Mouse (Mus musculus) liver, embryonic 12.5 days (tissue): ENCODE data around the gene St3gal3. TPM values are rescaled to one million over a fixed set of nuclear protein-coding genes. Genes with fewer than 3 reads are reported as not detected.
A peak's percentile ranks its signal among the peaks of the same experiment; 100 is the strongest.

Experiments
- ATAC-seq: fragments of 200-750 bp; cut with Nextera tagmentation; 2 replicates; pipeline ENCODE4 v1.8.0; 2017; ENCODE audit warnings: moderate number of reproducible peaks, mild to moderate bottlenecking, moderate library complexity
- H3K27ac ChIP-seq: fragments of 300-500 bp; sonication (generic); 2 replicates; pipeline ENCODE4 v1.5.1; 2016; ENCODE audit warnings: mild to moderate bottlenecking
- H3K27me3 ChIP-seq: fragments of 300-500 bp; sonication (generic); replicated peaks from 2 replicates; pipeline ENCODE4 v1.6.1; 2016; ENCODE audit warnings: mild to moderate bottlenecking, moderate library complexity
- H3K36me3 ChIP-seq: fragments of 300-500 bp; sonication (generic); 2 replicates; pipeline ENCODE4 v1.6.1; 2016; ENCODE audit warnings: mild to moderate bottlenecking, moderate library complexity
- H3K4me1 ChIP-seq: fragments of 300-500 bp; sonication (generic); 2 replicates; pipeline ENCODE4 v1.6.1; 2016
- H3K4me2 ChIP-seq: fragments of 300-500 bp; sonication (generic); 2 replicates; pipeline ENCODE4 v1.6.1; 2016; ENCODE audit warnings: mild to moderate bottlenecking, moderate library complexity
- H3K4me3 ChIP-seq: fragments of 300-500 bp; sonication (generic); 2 replicates; pipeline ENCODE4 v1.5.1; 2016; ENCODE audit warnings: mild to moderate bottlenecking, moderate library complexity
- H3K9ac ChIP-seq: fragments of 300-500 bp; sonication (generic); 2 replicates; pipeline ENCODE4 v1.6.1; 2016; ENCODE audit warnings: mild to moderate bottlenecking, moderate library complexity
- H3K9me3 ChIP-seq: fragments of 300-500 bp; sonication (generic); replicated peaks from 2 replicates; pipeline ENCODE4 v1.6.1; 2016; ENCODE audit warnings: mild to moderate bottlenecking, moderate library complexity
- WGBS: fragments of 180-500 bp; shearing (Covaris S2); methylation state at CpG from one replicate; pipeline ENCODE4 v1.1.7; 2016; ENCODE audit not compliant: insufficient replicate concordance; 5-methylcytosine and 5-hydroxymethylcytosine counted together
- polyA plus RNA-seq: library from polyadenylated mRNA; unstranded; fragments of >200 nt; fragmentation: Nextera tagmentation; extraction: Ambion mirVana; gene quantifications from 2 replicates; pipeline ENCODE4 v1.2.1, GENCODE M21; 2016

The St3gal3 gene
- polyA plus RNA-seq, 1 experiment from 2014 or later, result 2.9 TPM

DNA sequence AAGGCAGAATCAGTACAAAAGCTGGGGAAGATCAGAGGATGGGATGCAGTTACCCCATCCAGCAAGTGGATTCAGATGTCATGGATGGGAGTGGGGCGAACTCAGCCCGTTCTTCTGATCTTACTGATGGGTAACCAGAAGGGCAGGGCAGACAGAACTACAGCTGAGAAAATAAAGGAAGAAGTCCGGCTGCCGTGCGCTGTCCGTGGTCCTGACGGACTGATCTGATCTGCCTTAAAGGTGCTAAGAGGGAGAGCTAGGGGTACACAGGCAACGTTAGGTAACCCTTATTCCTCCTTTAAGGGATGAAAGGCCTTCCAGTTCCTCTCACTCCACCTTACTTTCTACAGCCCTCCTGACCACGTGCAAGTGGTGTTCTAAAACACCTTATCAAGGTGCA lies 241.3 kb downstream of the St3gal3 start:
- no peaks in the 10 kb centered on the region for H3K9me3 ChIP-seq
- no peak overlapping the region for H3K4me2 ChIP-seq
- H3K27ac ChIP-seq, result no peak overlapping the region
- no peak for ATAC-seq
- H3K27me3 ChIP-seq, result no peaks in the 10 kb centered on the region
- peaks cover 70% of the 10 kb centered on the region for H3K36me3 ChIP-seq
- peaks cover 24% of the 10 kb centered on the region for H3K4me1 ChIP-seq
- no peak overlapping the region for H3K4me3 ChIP-seq
- no peak overlapping the region for H3K9ac ChIP-seq
- 35% methylated on average over 9 of the region's 9 CpGs for WGBS

GRCm38 (mm10) chr4:117891738-117892161 lies 243.0 kb downstream of the St3gal3 start, which contains the start of gene Dph2:
Gene Dph2, minus strand, starts transcription at chr4:117892032.
- ATAC-seq, result peak; percentile 80
- WGBS, result under 1% methylated on average over 21 of the region's 21 CpGs
- Histone ChIP-seq H3K4me1 (peaks cover 30% of the 10 kb centered on the region), H3K36me3 (peaks cover 55% of the 10 kb centered on the region), H3K9me3 (no peaks in the 10 kb centered on the region), H3K27ac (no peak within 1 kb of the TSS), H3K4me2 (peak within 1 kb of the TSS; percentile 74), H3K9ac (peak within 1 kb of the TSS; percentile 68), H3K27me3 (no peaks in the 10 kb centered on the region), H3K4me3 (peak within 1 kb of the TSS; percentile 84)

- no peaks in the 10 kb centered on the region for H3K27me3 ChIP-seq
- H3K4me1 ChIP-seq, result peaks cover 37% of the 10 kb centered on the region
- ATAC-seq, result no peak
- H3K27ac ChIP-seq, result no peak overlapping the region
- no peaks in the 10 kb centered on the region for H3K9me3 ChIP-seq
- H3K4me3 ChIP-seq, result peak overlapping the region; percentile 84
- H3K36me3 ChIP-seq, result peaks cover 49% of the 10 kb centered on the region
- H3K4me2 ChIP-seq, result peak overlapping the region; percentile 74
- H3K9ac ChIP-seq, result peak overlapping the region; percentile 68
- WGBS, result 76% methylated on average over 8 of the region's 8 CpGs
Observed at GRCm38 (mm10) chr4:117890750-117891149, 244.0 kb downstream of the St3gal3 start.

DNA sequence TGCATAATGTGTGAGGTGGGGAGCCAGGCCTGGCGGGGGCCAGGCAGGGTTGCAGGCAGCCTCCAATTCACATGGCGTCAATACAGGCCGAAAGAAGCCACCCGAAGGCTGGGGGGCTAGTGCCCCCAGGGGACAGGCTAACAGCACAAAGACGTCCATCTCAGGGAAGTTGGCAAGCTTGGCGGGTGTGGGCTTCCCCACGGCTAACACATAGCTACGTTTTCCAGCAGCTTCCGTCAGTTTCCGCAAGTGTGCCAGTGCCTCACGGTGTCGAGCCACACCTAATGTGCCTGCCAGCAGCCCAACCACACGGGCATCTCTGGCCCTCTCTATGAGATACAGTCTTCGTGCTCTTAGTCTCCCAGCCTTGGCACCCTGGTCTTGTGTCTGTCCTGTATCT lies 244.7 kb downstream of the St3gal3 start:
- Histone ChIP-seq H3K4me1 (peaks cover 45% of the 10 kb centered on the region), H3K27me3 (no peaks in the 10 kb centered on the region), H3K4me3 (no peak overlapping the region), H3K36me3 (peaks cover 49% of the 10 kb centered on the region), H3K4me2 (no peak overlapping the region), H3K9ac (no peak overlapping the region), H3K27ac (no peak overlapping the region), H3K9me3 (no peaks in the 10 kb centered on the region)
- no peak for ATAC-seq
- WGBS, result 89% methylated on average over 14 of the region's 14 CpGs

- Histone ChIP-seq H3K4me1 (peaks cover 47% of the 10 kb centered on the region), H3K27me3 (no peaks in the 10 kb centered on the region), H3K4me3 (no peak overlapping the region), H3K27ac (no peak overlapping the region), H3K9me3 (no peaks in the 10 kb centered on the region), H3K9ac (no peak overlapping the region), H3K36me3 (peaks cover 49% of the 10 kb centered on the region), H3K4me2 (no peak overlapping the region)
- no peak for ATAC-seq
- WGBS, result 81% methylated on average over 15 of the region's 15 CpGs
Observed at GRCm38 (mm10) chr4:117889471-117889870, 245.2 kb downstream of the St3gal3 start.

- Histone ChIP-seq H3K27me3 (peaks cover 9% of the 10 kb centered on the region), H3K4me2 (peak overlapping the region; percentile 94), H3K4me3 (peak overlapping the region; percentile 99), H3K4me1 (peaks cover 62% of the 10 kb centered on the region), H3K9me3 (no peaks in the 10 kb centered on the region), H3K27ac (no peak overlapping the region), H3K9ac (peak overlapping the region; percentile 64), H3K36me3 (peaks cover 49% of the 10 kb centered on the region)
- no peak for ATAC-seq
- 61% methylated on average over 2 of the region's 2 CpGs for WGBS
Observed at GRCm38 (mm10) chr4:117887920-117888319, 246.8 kb downstream of the St3gal3 start.

GRCm38 (mm10) chr4:117887133-117887532 lies 247.6 kb downstream of the St3gal3 start, which contains the start of gene Atp6v0b:
Gene Atp6v0b, minus strand, starts transcription at chr4:117887333.
- no peaks in the 10 kb centered on the region for H3K9me3 ChIP-seq
- H3K4me1 ChIP-seq, result peaks cover 65% of the 10 kb centered on the region
- peak within 1 kb of the TSS; percentile 97 for H3K9ac ChIP-seq
- H3K27me3 ChIP-seq, result peaks cover 17% of the 10 kb centered on the region
- peak; percentile 87 for ATAC-seq
- peak within 1 kb of the TSS; percentile 91 for H3K27ac ChIP-seq
- under 1% methylated on average over 37 of the region's 37 CpGs for WGBS
- H3K4me3 ChIP-seq, result peak within 1 kb of the TSS; percentile 99
- peaks cover 49% of the 10 kb centered on the region for H3K36me3 ChIP-seq
- H3K4me2 ChIP-seq, result peak within 1 kb of the TSS; percentile 94

GRCm38 (mm10) chr4:117886644-117887043 lies 248.1 kb downstream of the St3gal3 start:
- H3K9me3 ChIP-seq, result no peaks in the 10 kb centered on the region
- H3K27ac ChIP-seq, result peak overlapping the region; percentile 91
- peaks cover 49% of the 10 kb centered on the region for H3K36me3 ChIP-seq
- peak overlapping the region; percentile 99 for H3K4me3 ChIP-seq
- H3K9ac ChIP-seq, result peak overlapping the region; percentile 97
- under 1% methylated on average over 24 of the region's 24 CpGs for WGBS
- H3K27me3 ChIP-seq, result peaks cover 22% of the 10 kb centered on the region
- peaks cover 63% of the 10 kb centered on the region for H3K4me1 ChIP-seq
- peak; percentile 36 for ATAC-seq
- peak overlapping the region; percentile 94 for H3K4me2 ChIP-seq

DNA sequence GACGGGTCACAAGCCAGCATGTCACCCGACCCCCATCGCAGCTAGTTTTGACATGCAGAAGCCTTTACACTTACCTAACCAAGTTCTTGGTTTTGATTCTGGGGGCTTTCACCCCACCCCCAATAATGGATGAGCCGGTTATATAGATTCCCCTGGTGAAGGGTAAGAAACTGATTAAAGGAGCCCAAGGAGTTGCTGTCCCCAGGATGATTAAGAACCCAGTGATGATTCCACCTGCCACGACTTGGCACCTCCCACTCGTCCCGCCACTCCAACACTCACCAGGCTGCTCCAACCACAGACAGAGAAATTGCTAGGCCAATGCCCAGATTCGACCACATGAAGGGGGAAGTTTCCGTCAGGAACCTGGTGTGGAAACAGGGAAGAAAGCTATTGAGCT lies 248.7 kb downstream of the St3gal3 start:
- peaks cover 49% of the 10 kb centered on the region for H3K36me3 ChIP-seq
- H3K27ac ChIP-seq, result peak overlapping the region; percentile 91
- H3K4me3 ChIP-seq, result peak overlapping the region; percentile 99
- peak overlapping the region; percentile 97 for H3K9ac ChIP-seq
- no peak for ATAC-seq
- WGBS, result 69% methylated on average over 9 of the region's 9 CpGs
- H3K9me3 ChIP-seq, result no peaks in the 10 kb centered on the region
- H3K27me3 ChIP-seq, result peaks cover 29% of the 10 kb centered on the region
- H3K4me1 ChIP-seq, result peaks cover 59% of the 10 kb centered on the region
- H3K4me2 ChIP-seq, result peak overlapping the region; percentile 94

DNA sequence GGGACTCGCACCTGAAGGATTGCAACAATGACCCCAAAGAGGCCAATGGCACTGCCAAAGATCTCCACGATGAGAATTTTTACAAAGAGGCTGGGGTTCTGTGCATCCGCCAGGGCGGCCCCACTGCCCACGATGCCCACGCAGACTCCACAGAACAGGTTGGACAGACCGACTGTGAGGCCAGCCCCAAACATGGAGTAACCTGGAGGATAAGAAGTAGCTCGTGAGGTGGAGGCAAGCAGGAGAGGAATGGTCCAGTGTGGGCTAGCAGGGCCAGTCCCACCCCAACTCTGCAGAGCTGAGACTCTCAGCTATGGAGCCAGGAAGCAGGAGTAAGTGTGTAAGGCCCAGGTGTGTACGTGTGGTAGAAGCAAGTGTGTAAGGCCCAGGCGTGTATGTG lies 249.6 kb downstream of the St3gal3 start:
- Histone ChIP-seq H3K4me3 (no peak overlapping the region), H3K36me3 (peaks cover 43% of the 10 kb centered on the region), H3K4me1 (peaks cover 50% of the 10 kb centered on the region), H3K4me2 (no peak overlapping the region), H3K27ac (no peak overlapping the region), H3K9me3 (no peaks in the 10 kb centered on the region), H3K9ac (no peak overlapping the region), H3K27me3 (peaks cover 33% of the 10 kb centered on the region)
- no peak for ATAC-seq
- 92% methylated on average over 10 of the region's 10 CpGs for WGBS

DNA sequence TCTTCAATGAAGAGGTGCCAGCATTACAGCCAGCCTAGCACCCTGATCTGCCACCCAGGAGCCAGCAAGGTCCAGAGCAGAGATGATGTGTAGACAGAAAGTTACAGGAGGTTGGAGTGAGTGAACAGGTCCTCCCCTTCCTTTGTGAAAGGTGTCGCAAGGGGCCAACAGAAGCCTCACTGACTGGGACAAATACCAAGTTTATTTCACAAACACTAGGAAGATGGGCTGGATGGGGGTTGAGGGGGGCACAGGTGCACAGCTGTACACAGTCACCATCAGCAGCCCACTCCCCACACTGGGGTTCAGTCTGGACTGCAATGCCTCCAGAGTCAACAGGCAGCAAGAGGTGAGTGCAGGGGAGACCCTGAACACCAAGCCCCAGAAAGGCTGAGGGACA lies 250.6 kb downstream of the St3gal3 start:
- Histone ChIP-seq H3K4me2 (peak overlapping the region; percentile 94), H3K9ac (no peak overlapping the region), H3K4me3 (peak overlapping the region; percentile 67)

GRCm38 (mm10) chr4:117882701-117883691 lies 251.7 kb downstream of the St3gal3 start, which contains the start of gene B4galt2:
Gene B4galt2, minus strand, starts transcription at chr4:117883487.
- no peak within 1 kb of the TSS for H3K27ac ChIP-seq
- H3K4me1 ChIP-seq, result peaks cover 49% of the 10 kb centered on the region
- peaks cover 26% of the 10 kb centered on the region for H3K36me3 ChIP-seq
- peak within 1 kb of the TSS; percentile 94 for H3K4me2 ChIP-seq
- no peaks in the 10 kb centered on the region for H3K9me3 ChIP-seq
- 3% methylated on average over 62 of the region's 103 CpGs for WGBS
- H3K4me3 ChIP-seq, result peak within 1 kb of the TSS; percentile 67
- peak within 1 kb of the TSS; percentile 80 for H3K9ac ChIP-seq
- 0 out of 2 replicates have a peak, but pooled peaks have one; percentile 2 for ATAC-seq
- H3K27me3 ChIP-seq, result peaks cover 33% of the 10 kb centered on the region

More for the DNA sequence above, 250.6 kb downstream of the St3gal3 start:
- peaks cover 46% of the 10 kb centered on the region for H3K4me1 ChIP-seq
- H3K27ac ChIP-seq, result no peak overlapping the region
- H3K27me3 ChIP-seq, result peaks cover 33% of the 10 kb centered on the region
- no peaks in the 10 kb centered on the region for H3K9me3 ChIP-seq
- peaks cover 33% of the 10 kb centered on the region for H3K36me3 ChIP-seq
- no peak for ATAC-seq
- WGBS, result 84% methylated on average over 1 of the region's 1 CpGs
